14 mouse cellular contexts compared by ENCODE assay signal in genomic region chr1:83631394-83631793, GRCm38 (mm10).
DNase-seq lines count a peak whose midpoint lies in the region; ATAC-seq and TF ChIP-seq lines count a peak whose summit lies in the region.
"Had no signal": no experiment of that assay in that cellular context is flagged by ENCODE, and none has a peak within 500 bp of the region (broad histone marks: within the 10 kb centered on the region; RNA-seq: fewer than 3 reads in every experiment).

No protein-coding gene starts in this region.

- TF ChIP-seq CTCF in hindbrain, postnatal 0 days (IDR thresholded peaks at IDR 0.05; ENCODE audit: low read depth): no peak
- TF ChIP-seq CTCF in intestine, postnatal 0 days (IDR thresholded peaks at IDR 0.05; ENCODE audit: low read depth): no peak

- no peaks in the 10 kb centered on the region for H3K36me3 ChIP-seq in forebrain, embryonic 11.5 days (ENCODE audit: control insufficient read depth, insufficient read depth, low read length)
- no peaks in the 10 kb centered on the region for H3K36me3 ChIP-seq in forebrain, embryonic 10.5 days (replicated peaks)
- H3K36me3 ChIP-seq in neural tube, embryonic 12.5 days: no peaks in the 10 kb centered on the region
- no peaks in the 10 kb centered on the region for H3K36me3 ChIP-seq in hindbrain, postnatal 0 days (ENCODE audit: insufficient read depth, low read length)
- H3K36me3 ChIP-seq in intestine, embryonic 16.5 days (ENCODE audit: control insufficient read depth, insufficient read depth, low read length): no peaks in the 10 kb centered on the region
- no peaks in the 10 kb centered on the region for H3K36me3 ChIP-seq in intestine, postnatal 0 days (ENCODE audit: control insufficient read depth, insufficient read depth)

- H3K27ac ChIP-seq in forebrain, embryonic 11.5 days (ENCODE audit: low read depth, low read length): no peak overlapping the region
- no peak overlapping the region for H3K27ac ChIP-seq in forebrain, embryonic 10.5 days
- no peak overlapping the region for H3K27ac ChIP-seq in neural tube, embryonic 12.5 days
- 0 out of 2 replicates have a peak overlapping the region, but pooled peaks have one; percentile 16 for H3K27ac ChIP-seq in hindbrain, postnatal 0 days
- H3K27ac ChIP-seq in intestine, embryonic 16.5 days (ENCODE audit: low read length): no peak overlapping the region
- no peak overlapping the region for H3K27ac ChIP-seq in intestine, postnatal 0 days (ENCODE audit: low read depth, low read length)

- 84% methylated on average over 7 of the region's 7 CpGs for WGBS in forebrain, embryonic 11.5 days
- 81% methylated on average over 7 of the region's 7 CpGs for WGBS in forebrain, embryonic 10.5 days
- WGBS in neural tube, embryonic 12.5 days: 81% methylated on average over 7 of the region's 7 CpGs
- 49% methylated on average over 7 of the region's 7 CpGs for WGBS in hindbrain, postnatal 0 days
- 71% methylated on average over 7 of the region's 7 CpGs for WGBS in intestine, embryonic 16.5 days
- WGBS in intestine, postnatal 0 days: 72% methylated on average over 7 of the region's 7 CpGs

- DNase-seq in forebrain, embryonic 11.5 days (ENCODE audit: low spot score): no peak
- no peak for DNase-seq in forebrain, embryonic 10.5 days (ENCODE audit: extremely low spot score, low spot score)
- DNase-seq in neural tube, embryonic 10.5 days (ENCODE audit: extremely low spot score, low spot score): no peak
- DNase-seq in hindbrain, postnatal 0 days (ENCODE audit: low spot score): no peak
- DNase-seq in left cerebral cortex, postnatal 25 days (ENCODE audit: low spot score in 2 of 2): no peak
- DNase-seq: adrenal gland, adult 8-10 months; kidney, adult 8-10 months; kidney, postnatal 36 days; thymus, postnatal 25 days had no signal

- H3K4me2 ChIP-seq in forebrain, embryonic 11.5 days (ENCODE audit: low read depth, low read length, severe bottlenecking): no peak overlapping the region
- no peak overlapping the region for H3K4me2 ChIP-seq in neural tube, embryonic 12.5 days (replicated peaks)
- H3K4me2 ChIP-seq in hindbrain, postnatal 0 days (ENCODE audit: low read depth, low read length): peak overlapping the region; percentile 30
- H3K4me2 ChIP-seq in intestine, embryonic 16.5 days (ENCODE audit: low read depth, low read length): no peak overlapping the region
- H3K4me2 ChIP-seq in intestine, postnatal 0 days (replicated peaks; ENCODE audit: low read depth): no peak overlapping the region

- ATAC-seq in forebrain, embryonic 11.5 days (replicated peaks; ENCODE audit: low FRiP score): peak; percentile 27; the same call in 1 of the 2 replicates
- ATAC-seq in neural tube, embryonic 12.5 days (ENCODE audit: low FRiP score, low read depth): 0 out of 2 replicates have a peak, but pooled peaks have one; percentile 29
- ATAC-seq in hindbrain, postnatal 0 days: peak; percentile 40; the same call in 1 of the 2 replicates
- no peak for ATAC-seq in intestine, embryonic 16.5 days
- ATAC-seq in intestine, postnatal 0 days: no peak

- H3K9ac ChIP-seq in forebrain, embryonic 11.5 days (ENCODE audit: low read length): no peak overlapping the region
- H3K9ac ChIP-seq in neural tube, embryonic 12.5 days: no peak overlapping the region
- no peak overlapping the region for H3K9ac ChIP-seq in hindbrain, postnatal 0 days (replicated peaks; ENCODE audit: low read length)
- H3K9ac ChIP-seq in intestine, embryonic 16.5 days (ENCODE audit: low read depth, low read length): no peak overlapping the region
- H3K9ac ChIP-seq in intestine, postnatal 0 days (ENCODE audit: low read depth, low read length): no peak overlapping the region

- intact Hi-C loops in left cerebral cortex, postnatal 25 days (cut with DNase I): no loop called here

- no peaks in the 10 kb centered on the region for H3K9me3 ChIP-seq in forebrain, embryonic 11.5 days (ENCODE audit: control insufficient read depth, low read length)
- H3K9me3 ChIP-seq in forebrain, embryonic 10.5 days: no peaks in the 10 kb centered on the region
- H3K9me3 ChIP-seq in neural tube, embryonic 12.5 days: no peaks in the 10 kb centered on the region
- H3K9me3 ChIP-seq in hindbrain, postnatal 0 days (ENCODE audit: low read length): no peaks in the 10 kb centered on the region
- H3K9me3 ChIP-seq in intestine, embryonic 16.5 days (ENCODE audit: control insufficient read depth, low read length): no peaks in the 10 kb centered on the region
- H3K9me3 ChIP-seq in intestine, postnatal 0 days (ENCODE audit: control insufficient read depth): no peaks in the 10 kb centered on the region

- H3K4me1 ChIP-seq in forebrain, embryonic 11.5 days (replicated peaks; ENCODE audit: control insufficient read depth, insufficient read depth, low read length): no peaks in the 10 kb centered on the region
- no peaks in the 10 kb centered on the region for H3K4me1 ChIP-seq in forebrain, embryonic 10.5 days
- H3K4me1 ChIP-seq in neural tube, embryonic 12.5 days: no peaks in the 10 kb centered on the region
- H3K4me1 ChIP-seq in hindbrain, postnatal 0 days (ENCODE audit: insufficient read depth, low read length): no peaks in the 10 kb centered on the region; the same call in 1 of the 2 replicates
- H3K4me1 ChIP-seq in intestine, embryonic 16.5 days (ENCODE audit: control insufficient read depth, insufficient read depth, low read length): no peaks in the 10 kb centered on the region
- H3K4me1 ChIP-seq in intestine, postnatal 0 days (replicated peaks; ENCODE audit: control insufficient read depth, insufficient read depth, low read length): no peaks in the 10 kb centered on the region
- H3K4me1 ChIP-seq: megakaryocyte, embryonic 14.5 days had no signal

- H3K4me3 ChIP-seq in forebrain, embryonic 11.5 days (ENCODE audit: low read depth, low read length): no peak overlapping the region
- H3K4me3 ChIP-seq in forebrain, embryonic 10.5 days: no peak overlapping the region
- H3K4me3 ChIP-seq in neural tube, embryonic 12.5 days: no peak overlapping the region
- H3K4me3 ChIP-seq in hindbrain, postnatal 0 days (ENCODE audit: low read length): no peak overlapping the region
- no peak overlapping the region for H3K4me3 ChIP-seq in intestine, embryonic 16.5 days (ENCODE audit: low read length)
- no peak overlapping the region for H3K4me3 ChIP-seq in intestine, postnatal 0 days (ENCODE audit: low read depth, low read length)
- H3K4me3 ChIP-seq: megakaryocyte, embryonic 14.5 days had no signal

- H3K27me3 ChIP-seq in forebrain, embryonic 11.5 days (ENCODE audit: control insufficient read depth, insufficient read depth, low read length): no peaks in the 10 kb centered on the region
- H3K27me3 ChIP-seq in forebrain, embryonic 10.5 days (ENCODE audit: poor library complexity, severe bottlenecking): no peaks in the 10 kb centered on the region
- no peaks in the 10 kb centered on the region for H3K27me3 ChIP-seq in neural tube, embryonic 12.5 days (replicated peaks)
- H3K27me3 ChIP-seq in hindbrain, postnatal 0 days (ENCODE audit: insufficient read depth, low read length): no peaks in the 10 kb centered on the region
- no peaks in the 10 kb centered on the region for H3K27me3 ChIP-seq in intestine, embryonic 16.5 days (replicated peaks; ENCODE audit: control insufficient read depth, insufficient read depth, low read length)
- H3K27me3 ChIP-seq in intestine, postnatal 0 days (replicated peaks; ENCODE audit: control insufficient read depth, insufficient read depth, low read length): no peaks in the 10 kb centered on the region
- H3K27me3 ChIP-seq: CH12.LX; megakaryocyte, embryonic 14.5 days had no signal

Comparison
In these comparisons a context has a peak if more than half of its experiments do, and no peak if none do; other contexts are left out.
1. ATAC-seq: peak in forebrain, embryonic 11.5 days (single experiment), neural tube, embryonic 12.5 days (single experiment) and hindbrain, postnatal 0 days (single experiment); none in intestine, embryonic 16.5 days (single experiment) and intestine, postnatal 0 days (single experiment).